Mouse (Mus musculus) heart, adult 2 months (tissue): ENCODE measurements around the gene Smg6.

Experiments
- CTCF ChIP-seq: fragments of 200-600 bp; IDR thresholded peaks from 2 replicates; pipeline ENCODE4 v1.8.1; 2022; ENCODE audit warnings: antibody characterized with exemption, mild to moderate bottlenecking, moderate library complexity
- POLR2A ChIP-seq: fragments of 200-500 bp; IDR thresholded peaks from 2 replicates; pipeline ENCODE4 v1.6.1; 2011; ENCODE audit warnings: mild to moderate bottlenecking, low read depth, low read length, control low read depth; ENCODE audit not compliant: insufficient read depth

DNA sequence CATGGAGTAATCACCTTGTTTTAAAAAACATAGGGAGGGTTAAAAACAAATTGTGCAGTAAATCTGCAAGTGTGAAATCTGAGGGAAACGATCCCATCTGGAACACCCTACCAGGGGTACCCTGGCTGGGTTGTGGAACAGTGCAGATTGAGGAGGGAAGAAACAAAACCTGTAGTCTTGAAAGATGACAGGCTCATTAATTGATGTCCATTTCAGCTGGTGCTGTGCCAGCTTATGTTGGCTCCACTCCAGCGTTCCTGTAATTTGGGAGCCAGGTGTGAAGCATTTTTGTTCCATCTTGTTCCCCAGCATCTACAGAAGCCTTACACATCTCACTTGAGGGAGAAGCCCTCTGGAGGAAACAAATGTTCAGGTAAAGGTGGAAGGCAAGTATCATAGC lies 153.0 kb downstream of the Smg6 start:
- TF ChIP-seq POLR2A, result no peak
- TF ChIP-seq CTCF, result no peak
